Mouse (Mus musculus) CD4-positive, CD25-positive, alpha-beta regulatory T cell, adult 4 months (primary cell): ENCODE measurements around the gene Arap1. TPM values are rescaled to one million over a fixed set of nuclear protein-coding genes. Genes with fewer than 3 reads are reported as not detected.
A peak's percentile ranks its signal among the peaks of the same experiment; 100 is the strongest.

Source experiments
- ATAC-seq: one replicate; pipeline ENCODE4 v1.8.0; 2017
- polyA plus RNA-seq, 2 experiments: library from polyadenylated mRNA; unstranded; fragments of 100-300 nt; shearing (Covaris generic); gene quantifications; one replicate each; pipeline ENCODE4 v1.2.1; 2017

Arap1 gene
- polyA plus RNA-seq, 2 experiments from 2014 or later = 35.9 to 67.2 TPM

GRCm38 (mm10) chr7:101367901-101368852 lies 20.3 kb downstream of the Arap1 start:
- no peak for ATAC-seq

- ATAC-seq = no peak
These were observed 21.8 kb downstream of the Arap1 start for GRCm38 (mm10) chr7:101369666-101370065.

- ATAC-seq = no peak
These were observed 25.2 kb downstream of the Arap1 start for GRCm38 (mm10) chr7:101373082-101373481.

GRCm38 (mm10) chr7:101374155-101374554 lies 26.3 kb downstream of the Arap1 start:
- ATAC-seq = peak; percentile 22

- ATAC-seq = no peak
These were observed 29.0 kb downstream of the Arap1 start for GRCm38 (mm10) chr7:101376701-101377340.

GRCm38 (mm10) chr7:101377741-101378262 lies 29.9 kb downstream of the Arap1 start:
- ATAC-seq = peak; percentile 91

- no peak for ATAC-seq
These were observed 30.4 kb downstream of the Arap1 start for GRCm38 (mm10) chr7:101378285-101378684.

- no peak for ATAC-seq
These were observed 31.1 kb downstream of the Arap1 start for GRCm38 (mm10) chr7:101378796-101379465.

- ATAC-seq = no peak
These were observed 31.9 kb downstream of the Arap1 start for GRCm38 (mm10) chr7:101379732-101380131.

GRCm38 (mm10) chr7:101381512-101381911 lies 33.6 kb downstream of the Arap1 start:
- ATAC-seq = no peak

GRCm38 (mm10) chr7:101382378-101382777 lies 34.5 kb downstream of the Arap1 start:
- no peak for ATAC-seq

GRCm38 (mm10) chr7:101383756-101384155 lies 35.9 kb downstream of the Arap1 start:
- no peak for ATAC-seq

- ATAC-seq = no peak
These were observed 37.1 kb downstream of the Arap1 start for GRCm38 (mm10) chr7:101384931-101385330.

GRCm38 (mm10) chr7:101385331-101385733 lies 37.5 kb downstream of the Arap1 start:
- ATAC-seq = no peak

GRCm38 (mm10) chr7:101385866-101386452 lies 38.1 kb downstream of the Arap1 start:
- no peak for ATAC-seq

GRCm38 (mm10) chr7:101389256-101389655 lies 41.4 kb downstream of the Arap1 start:
- ATAC-seq = no peak

- ATAC-seq = no peak
These were observed 44.1 kb downstream of the Arap1 start for GRCm38 (mm10) chr7:101391909-101392479.

GRCm38 (mm10) chr7:101393015-101393414 lies 45.1 kb downstream of the Arap1 start:
- no peak for ATAC-seq

GRCm38 (mm10) chr7:101393694-101394504 lies 46.0 kb downstream of the Arap1 start:
- no peak for ATAC-seq

- ATAC-seq = no peak
These were observed 46.7 kb downstream of the Arap1 start for GRCm38 (mm10) chr7:101394569-101394968.

GRCm38 (mm10) chr7:101395471-101395870 lies 47.6 kb downstream of the Arap1 start:
- ATAC-seq = no peak
